Mouse (Mus musculus) cerebellum, adult 11-12 months (tissue): ENCODE results near the gene Fam131a.

Experiments
- DNase-seq: peaks from one replicate; pipeline ENCODE4 v3.0.0; 2022

The Fam131a gene

GRCm38 (mm10) chr16:20717181-20717977 lies 24.3 kb downstream of the Fam131a start, which contains the start of the genes Polr2h and Clcn2:
Polr2h (plus strand) TSS chr16:20717665.
Clcn2 (minus strand) TSS chr16:20717746.
- DNase-seq, result peak; percentile 98

- no peak for DNase-seq
These were observed 25.1 kb downstream of the Fam131a start for GRCm38 (mm10) chr16:20717978-20718670.

- no peak for DNase-seq
These were observed 28.8 kb downstream of the Fam131a start for GRCm38 (mm10) chr16:20721808-20722207.

- no peak for DNase-seq
These were observed 29.7 kb downstream of the Fam131a start for GRCm38 (mm10) chr16:20722736-20723135.

GRCm38 (mm10) chr16:20723247-20723646 lies 30.2 kb downstream of the Fam131a start:
- no peak for DNase-seq

- DNase-seq, result peak; percentile 25
These were observed 31.3 kb downstream of the Fam131a start for GRCm38 (mm10) chr16:20724338-20724748.

GRCm38 (mm10) chr16:20725321-20725720 lies 32.3 kb downstream of the Fam131a start:
- peak; percentile 8 for DNase-seq

- peak; percentile 4 for DNase-seq
These were observed 32.7 kb downstream of the Fam131a start for GRCm38 (mm10) chr16:20725750-20726149.

GRCm38 (mm10) chr16:20726384-20726783 lies 33.3 kb downstream of the Fam131a start:
- DNase-seq, result no peak

GRCm38 (mm10) chr16:20730293-20730711 lies 37.3 kb downstream of the Fam131a start:
- no peak for DNase-seq

- DNase-seq, result no peak
These were observed 38.6 kb downstream of the Fam131a start for GRCm38 (mm10) chr16:20731688-20732087.

GRCm38 (mm10) chr16:20732251-20732924 lies 39.3 kb downstream of the Fam131a start:
- peak; percentile 59 for DNase-seq

GRCm38 (mm10) chr16:20732925-20733730 lies 40.1 kb downstream of the Fam131a start, which contains the start of gene Chrd:
Chrd (plus strand) TSS chr16:20733127.
- peak; percentile 82 for DNase-seq

- DNase-seq, result peak; percentile 69
These were observed 41.0 kb downstream of the Fam131a start, which contains the start of gene Thpo for GRCm38 (mm10) chr16:20733731-20734730. Thpo (minus strand) TSS chr16:20734511.

GRCm38 (mm10) chr16:20735651-20736050 lies 42.6 kb downstream of the Fam131a start:
- no peak for DNase-seq

- no peak for DNase-seq
These were observed 43.1 kb downstream of the Fam131a start for GRCm38 (mm10) chr16:20736168-20736567.

- DNase-seq, result no peak
These were observed 43.8 kb downstream of the Fam131a start for GRCm38 (mm10) chr16:20736823-20737222.

GRCm38 (mm10) chr16:20739845-20740244 lies 46.8 kb downstream of the Fam131a start:
- no peak for DNase-seq

- no peak for DNase-seq
These were observed 53.6 kb downstream of the Fam131a start for GRCm38 (mm10) chr16:20746641-20747040.

- no peak for DNase-seq
These were observed 57.5 kb downstream of the Fam131a start for GRCm38 (mm10) chr16:20750518-20750917.
